Mouse (Mus musculus) MEL (cell line): Measurements from ENCODE around the gene Foxp2. TPM values are rescaled to one million over a fixed set of nuclear protein-coding genes. Genes with fewer than 3 reads are reported as not detected.

Experiments used
- DNase-seq: peaks from one replicate; pipeline ENCODE4 v3.0.0; 2011; ENCODE audit warnings: low read depth, low spot score
- H3K27ac ChIP-seq: 2 replicates; pipeline ENCODE4 v1.5.1; 2012; ENCODE audit warnings: low read depth, mild to moderate bottlenecking, control low read depth, low read length, moderate library complexity; ENCODE audit not compliant: control insufficient read depth
- H3K27me3 ChIP-seq, 2 experiments: fragments of 150-350 bp in 1 of 2; sonication (generic) in 1 of 2; 2 replicates each; pipeline ENCODE4 v1.6.1; 2012; ENCODE audit warnings: low read length in 2 of 2, mild to moderate bottlenecking in 2 of 2, improper control_type of control experiment in 1 of 2, moderate library complexity in 1 of 2; ENCODE audit not compliant: insufficient read depth in 2 of 2, control insufficient read depth in 1 of 2
- H3K36me3 ChIP-seq, 2 experiments: 2 replicates each; pipeline ENCODE4 v1.6.1; 2012 to 2014; ENCODE audit warnings: low read length in 2 of 2, improper control_type of control experiment in 1 of 2, inconsistent platforms in 1 of 2, mild to moderate bottlenecking in 1 of 2; ENCODE audit not compliant: insufficient read depth in 2 of 2, control insufficient read depth in 1 of 2
- H3K4me1 ChIP-seq, 2 experiments: fragments of 150-350 bp in 1 of 2; sonication (generic) in 1 of 2; 2 replicates each; pipeline ENCODE4 v1.6.1; 2012; ENCODE audit warnings: low read length in 2 of 2, improper control_type of control experiment in 1 of 2, mild to moderate bottlenecking in 1 of 2; ENCODE audit not compliant: insufficient read depth in 2 of 2, control insufficient read depth in 1 of 2
- H3K4me3 ChIP-seq, 2 experiments: fragments of 150-350 bp in 1 of 2; sonication (generic) in 1 of 2; 2 replicates each; pipeline ENCODE4 v1.5.1; 2012; ENCODE audit warnings: low read depth in 2 of 2, low read length in 2 of 2, mild to moderate bottlenecking in 2 of 2, moderate library complexity in 2 of 2, control low read depth in 1 of 2, improper control_type of control experiment in 1 of 2; ENCODE audit not compliant: control insufficient read depth in 1 of 2, insufficient read depth in 1 of 2
- H3K79me2 ChIP-seq: 2 replicates; pipeline ENCODE4 v1.6.1; 2012; ENCODE audit warnings: mild to moderate bottlenecking, low read length, moderate library complexity; ENCODE audit not compliant: control insufficient read depth, poor library complexity, insufficient read depth
- H3K9ac ChIP-seq: 2 replicates; pipeline ENCODE4 v1.6.1; 2012; ENCODE audit warnings: low read depth, mild to moderate bottlenecking, control low read depth, low read length, moderate library complexity; ENCODE audit not compliant: control insufficient read depth, poor library complexity, severe bottlenecking
- H3K9me3 ChIP-seq: fragments of 150-350 bp; sonication (generic); replicated peaks from 2 replicates; pipeline ENCODE4 v1.6.1; 2012; ENCODE audit warnings: mild to moderate bottlenecking, low read length, improper control_type of control experiment, moderate library complexity; ENCODE audit not compliant: insufficient read depth
- BHLHE40 ChIP-seq: IDR thresholded peaks from 2 replicates; pipeline ENCODE4 v1.6.1; 2012; ENCODE audit warnings: low read depth, mild to moderate bottlenecking, inconsistent platforms, low read length, improper control_type of control experiment, borderline replicate concordance
- ELF1 ChIP-seq: IDR thresholded peaks from 2 replicates; pipeline ENCODE4 v1.6.1; 2014; ENCODE audit warnings: low read depth, mild to moderate bottlenecking, inconsistent platforms, low read length, improper control_type of control experiment, moderate library complexity
- EP300 ChIP-seq, 2 experiments: IDR thresholded peaks; 2 replicates each; pipeline ENCODE4 v1.6.1; 2011; ENCODE audit warnings: improper control_type of control experiment in 2 of 2, low read length in 2 of 2, low read depth in 1 of 2, mild to moderate bottlenecking in 1 of 2
- ETS1 ChIP-seq: IDR thresholded peaks from 2 replicates; pipeline ENCODE4 v1.6.1; 2012; ENCODE audit warnings: low read depth, mild to moderate bottlenecking, inconsistent platforms, low read length, improper control_type of control experiment, moderate library complexity
- GABPA ChIP-seq: IDR thresholded peaks from 2 replicates; pipeline ENCODE4 v1.6.1; 2012; ENCODE audit warnings: low read depth, mild to moderate bottlenecking, inconsistent platforms, low read length, improper control_type of control experiment, moderate library complexity
- HCFC1 ChIP-seq: IDR thresholded peaks from 2 replicates; pipeline ENCODE4 v1.6.1; 2012; ENCODE audit warnings: low read depth, mild to moderate bottlenecking, inconsistent platforms, low read length, improper control_type of control experiment, moderate library complexity
- JUND ChIP-seq: IDR thresholded peaks from 2 replicates; pipeline ENCODE4 v1.6.1; 2011; ENCODE audit warnings: low read depth, mild to moderate bottlenecking, improper control_type of control experiment, low read length
- KAT2A ChIP-seq: conservative IDR thresholded peaks from 2 replicates; pipeline ENCODE4 v1.6.1; 2012; ENCODE audit warnings: low read depth, low read length, improper control_type of control experiment, inconsistent platforms
- MAFK ChIP-seq: IDR thresholded peaks from 2 replicates; pipeline ENCODE4 v1.6.1; 2011; ENCODE audit warnings: low read depth, mild to moderate bottlenecking, low read length, improper control_type of control experiment, borderline replicate concordance
- MAZ ChIP-seq: IDR thresholded peaks from 2 replicates; pipeline ENCODE4 v1.6.1; 2012; ENCODE audit warnings: low read depth, mild to moderate bottlenecking, inconsistent platforms, low read length, improper control_type of control experiment
- MEF2A ChIP-seq: IDR thresholded peaks from 2 replicates; pipeline ENCODE4 v1.6.1; 2014; ENCODE audit warnings: low read depth, mild to moderate bottlenecking, inconsistent platforms, low read length, improper control_type of control experiment; ENCODE audit not compliant: poor library complexity, insufficient replicate concordance, severe bottlenecking; ENCODE audit errors: extremely low read depth
- MXI1 ChIP-seq: IDR thresholded peaks from 2 replicates; pipeline ENCODE4 v1.6.1; 2011; ENCODE audit warnings: mild to moderate bottlenecking, low read depth, low read length, improper control_type of control experiment
- MYB ChIP-seq: IDR thresholded peaks from 2 replicates; pipeline ENCODE4 v1.6.1; 2011; ENCODE audit warnings: mild to moderate bottlenecking, low read depth, low read length, improper control_type of control experiment
- MYC ChIP-seq: IDR thresholded peaks from 2 replicates; pipeline ENCODE4 v1.6.1; 2011; ENCODE audit warnings: low read depth, mild to moderate bottlenecking, low read length, improper control_type of control experiment, moderate library complexity
- NRF1 ChIP-seq: IDR thresholded peaks from 2 replicates; pipeline ENCODE4 v1.6.1; 2014; ENCODE audit warnings: low read depth, mild to moderate bottlenecking, inconsistent platforms, low read length, improper control_type of control experiment, moderate library complexity; ENCODE audit not compliant: poor library complexity, insufficient read depth, severe bottlenecking
- POLR2A ChIP-seq, 2 experiments: IDR thresholded peaks; 2 replicates each; pipeline ENCODE4 v1.6.1; 2011 to 2012; ENCODE audit warnings: low read length in 2 of 2, mild to moderate bottlenecking in 2 of 2, control low read depth in 1 of 2, improper control_type of control experiment in 1 of 2, low read depth in 1 of 2, moderate library complexity in 1 of 2; ENCODE audit not compliant: control insufficient read depth in 1 of 2, insufficient read depth in 1 of 2, poor library complexity in 1 of 2
- SMC3 ChIP-seq: IDR thresholded peaks from 2 replicates; pipeline ENCODE4 v1.6.1; 2011; ENCODE audit warnings: low read depth, low read length, improper control_type of control experiment
- TBP ChIP-seq: IDR thresholded peaks from 2 replicates; pipeline ENCODE4 v1.8.0; 2011; ENCODE audit warnings: low read depth, low read length, improper control_type of control experiment
- USF2 ChIP-seq, 2 experiments: IDR thresholded peaks; 2 replicates each; pipeline ENCODE4 v1.6.1; 2011 to 2012; ENCODE audit warnings: improper control_type of control experiment in 2 of 2, low read length in 2 of 2, borderline replicate concordance in 1 of 2, inconsistent platforms in 1 of 2, low read depth in 1 of 2, mild to moderate bottlenecking in 1 of 2; ENCODE audit not compliant: insufficient read depth in 1 of 2
- ZC3H11A ChIP-seq: IDR thresholded peaks from 2 replicates; pipeline ENCODE4 v1.6.1; 2012; ENCODE audit warnings: low read depth, mild to moderate bottlenecking, inconsistent platforms, low read length, improper control_type of control experiment
- ZKSCAN1 ChIP-seq: IDR thresholded peaks from 2 replicates; pipeline ENCODE4 v1.6.1; 2012; ENCODE audit warnings: low read depth, mild to moderate bottlenecking, inconsistent platforms, low read length, improper control_type of control experiment, moderate library complexity
- ZNF384 ChIP-seq: IDR thresholded peaks from 2 replicates; pipeline ENCODE4 v1.6.1; 2012; ENCODE audit warnings: low read depth, mild to moderate bottlenecking, inconsistent platforms, low read length, improper control_type of control experiment
- polyA plus RNA-seq, 2 experiments: library from polyadenylated mRNA; stranded (reverse) in 1 of 2; unstranded in 1 of 2; fragments of >175 nt in 1 of 2; fragments of >200 nt in 1 of 2; gene quantifications; 2 replicates each; pipeline versions ENCODE4 v1.2.1 to v1.2.4; 2012; ENCODE audit warnings: low replicate concordance in 2 of 2, low read depth in 1 of 2; ENCODE audit not compliant: insufficient read length in 2 of 2, insufficient read depth in 1 of 2, missing spikeins in 1 of 2
- total RNA-seq: library from RNA; depleted of rRNA; stranded (reverse); fragments of 300-350 nt; gene quantifications from 2 replicates; pipeline ENCODE4 v1.2.3, GENCODE M21; 2012

Foxp2 gene
- total and polyA plus RNA-seq, 3 experiments = not detected

- H3K9ac ChIP-seq = no peak overlapping the region
- TF ChIP-seq JUND (no peak), ETS1 (no peak), MAFK (no peak), SMC3 (no peak), ZC3H11A (no peak), KAT2A (no peak), ELF1 (no peak), MAZ (no peak), ZNF384 (no peak), ZKSCAN1 (no peak), MYC (no peak), TBP (no peak), GABPA (no peak), MYB (no peak), MEF2A (no peak), POLR2A (IDR thresholded peaks at IDR 0.05; ENCODE audit: control insufficient read depth in 1 of 2, insufficient read depth in 1 of 2, low read depth in 1 of 2, low read length in 2 of 2, poor library complexity in 1 of 2) (no peak)
- no peaks in the 10 kb centered on the region for H3K9me3 ChIP-seq
- no peaks in the 10 kb centered on the region for H3K36me3 ChIP-seq
- no peak for DNase-seq
- no peaks in the 10 kb centered on the region for H3K27me3 ChIP-seq
- H3K4me3 ChIP-seq = no peak overlapping the region
- H3K4me1 ChIP-seq = no peaks in the 10 kb centered on the region
- H3K27ac ChIP-seq = no peak overlapping the region
- no peaks in the 10 kb centered on the region for H3K79me2 ChIP-seq
These were observed 549 bp upstream of the Foxp2 start for GRCm38 (mm10) chr6:14900579-14901021.

GRCm38 (mm10) chr6:14901971-14902670, 972 bp downstream of the Foxp2 start:
- Histone ChIP-seq H3K9ac (no peak overlapping the region), H3K79me2 (no peaks in the 10 kb centered on the region), H3K4me3 (no peak overlapping the region), H3K27me3 (no peaks in the 10 kb centered on the region), H3K4me1 (no peaks in the 10 kb centered on the region), H3K27ac (no peak overlapping the region), H3K9me3 (no peaks in the 10 kb centered on the region), H3K36me3 (no peaks in the 10 kb centered on the region)
- no peak for TF ChIP-seq BHLHE40
- TF ChIP-seq MYB = no peak
- TF ChIP-seq KAT2A = no peak
- no peak for TF ChIP-seq USF2 (IDR thresholded peaks at IDR 0.05; ENCODE audit: borderline replicate concordance in 1 of 2, insufficient read depth in 1 of 2, low read depth in 1 of 2, low read length in 2 of 2)
- no peak for TF ChIP-seq SMC3
- TF ChIP-seq HCFC1 = no peak
- TF ChIP-seq NRF1 = no peak
- no peak for TF ChIP-seq EP300 (IDR thresholded peaks at IDR 0.05; ENCODE audit: low read depth in 1 of 2, low read length in 2 of 2)
- no peak for TF ChIP-seq MXI1
- no peak for DNase-seq
